Mouse (Mus musculus) lung, postnatal 0 days (tissue): ENCODE measurements around the gene Dao. TPM values are rescaled to one million over a fixed set of nuclear protein-coding genes. Genes with fewer than 3 reads are reported as not detected.

Source experiments
- ATAC-seq: fragments of 200-750 bp; cut with Nextera tagmentation; 2 replicates; pipeline ENCODE4 v1.8.0; 2017; ENCODE audit warnings: moderate library complexity
- DNase-seq: peaks from one replicate; pipeline ENCODE4 v3.0.0-alpha.2; 2016; ENCODE audit warnings: low spot score
- H3K27ac ChIP-seq: fragments of 300-500 bp; sonication (generic); 2 replicates; pipeline ENCODE4 v1.5.1; 2014; ENCODE audit warnings: antibody characterized with exemption, mild to moderate bottlenecking, low read length, mixed read lengths
- H3K27me3 ChIP-seq: fragments of 300-500 bp; sonication (generic); replicated peaks from 2 replicates; pipeline ENCODE4 v1.6.1; 2014; ENCODE audit warnings: low read length, mixed read lengths; ENCODE audit not compliant: insufficient read depth
- H3K36me3 ChIP-seq: fragments of 300-500 bp; sonication (generic); 2 replicates; pipeline ENCODE4 v1.6.1; 2014; ENCODE audit warnings: low read length, mixed read lengths; ENCODE audit not compliant: insufficient read depth
- H3K4me1 ChIP-seq: fragments of 300-500 bp; sonication (generic); 2 replicates; pipeline ENCODE4 v1.6.1; 2014; ENCODE audit warnings: antibody characterized with exemption, low read depth, low read length, mixed read lengths; ENCODE audit not compliant: insufficient read depth
- H3K4me2 ChIP-seq: fragments of 300-500 bp; sonication (generic); replicated peaks from 2 replicates; pipeline ENCODE4 v1.6.1; 2014; ENCODE audit warnings: low read depth, mild to moderate bottlenecking, low read length, moderate library complexity, mixed read lengths
- H3K4me3 ChIP-seq: fragments of 300-500 bp; sonication (generic); 2 replicates; pipeline ENCODE4 v1.5.1; 2014; ENCODE audit warnings: low read depth, low read length
- H3K9ac ChIP-seq: fragments of 300-500 bp; sonication (generic); replicated peaks from 2 replicates; pipeline ENCODE4 v1.6.1; 2014; ENCODE audit warnings: low read depth, mild to moderate bottlenecking
- H3K9me3 ChIP-seq: fragments of 300-500 bp; sonication (generic); 2 replicates; pipeline ENCODE4 v1.6.1; 2016; ENCODE audit warnings: low read length, mixed read lengths
- CTCF ChIP-seq: IDR thresholded peaks from 2 replicates; pipeline ENCODE4 v1.5.1; 2016; ENCODE audit warnings: antibody characterized with exemption, mild to moderate bottlenecking
- EP300 ChIP-seq: IDR thresholded peaks from 2 replicates; pipeline ENCODE4 v1.6.1; 2016; ENCODE audit warnings: antibody characterized with exemption, mild to moderate bottlenecking, control low read depth
- WGBS: fragments of 180-500 bp; shearing (Covaris S2); extraction: QIAGEN DNeasy Blood & Tissue Kit; methylation state at CpG from one replicate; pipeline ENCODE4 v1.1.7; 2014; 5-methylcytosine and 5-hydroxymethylcytosine counted together
- polyA plus RNA-seq: library from polyadenylated mRNA; unstranded; fragments of >200 nt; fragmentation: Nextera tagmentation; extraction: Ambion mirVana; gene quantifications from 2 replicates; pipeline ENCODE4 v1.2.1, GENCODE M21; 2015

The Dao gene
- polyA plus RNA-seq, 1 experiment from 2014 or later, result not detected

GRCm38 (mm10) chr5:113961776-113962175, 41.7 kb upstream of the Dao start:
- Histone ChIP-seq H3K9me3 (no peaks in the 10 kb centered on the region), H3K27ac (no peak overlapping the region), H3K36me3 (peaks cover 16% of the 10 kb centered on the region), H3K9ac (no peak overlapping the region), H3K27me3 (no peaks in the 10 kb centered on the region), H3K4me2 (no peak overlapping the region), H3K4me3 (no peak overlapping the region), H3K4me1 (no peaks in the 10 kb centered on the region)
- WGBS, result 41% methylated on average over 7 of the region's 7 CpGs
- ATAC-seq (peak; percentile 41), DNase-seq (no peak)
- no peak for TF ChIP-seq EP300

DNA sequence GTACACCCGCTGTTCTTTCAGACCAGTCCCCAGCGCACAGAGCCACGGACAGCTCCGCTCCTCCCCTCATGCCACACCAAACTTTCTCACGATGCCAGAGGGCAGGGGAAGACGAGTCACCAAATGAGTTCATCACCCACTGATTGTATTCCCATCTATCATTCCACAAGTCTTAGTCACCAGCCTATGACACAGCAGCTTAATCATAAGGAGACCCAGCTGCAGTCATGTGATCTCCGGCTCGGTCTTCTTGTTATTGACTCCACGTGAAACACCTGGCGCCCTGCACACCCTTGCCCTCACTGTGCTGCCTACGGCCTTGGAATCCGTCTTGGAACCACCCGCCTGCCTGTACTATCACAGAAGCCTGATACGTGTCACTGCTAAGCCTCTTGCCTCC, 38.5 kb upstream of the Dao start:
- no peak overlapping the region for H3K9ac ChIP-seq
- H3K4me3 ChIP-seq, result no peak overlapping the region
- no peaks in the 10 kb centered on the region for H3K4me1 ChIP-seq
- H3K9me3 ChIP-seq, result no peaks in the 10 kb centered on the region
- H3K36me3 ChIP-seq, result 0 out of 2 replicates have a peak, but pooled peaks cover 14% of the 10 kb centered on the region
- WGBS, result 82% methylated on average over 14 of the region's 14 CpGs
- no peak overlapping the region for H3K27ac ChIP-seq
- ATAC-seq (no peak), DNase-seq (no peak)
- H3K4me2 ChIP-seq, result no peak overlapping the region
- no peaks in the 10 kb centered on the region for H3K27me3 ChIP-seq
- TF ChIP-seq EP300 (no peak), CTCF (no peak)

- DNase-seq (no peak), ATAC-seq (no peak)
- H3K4me3 ChIP-seq, result no peak overlapping the region
- 90% methylated on average over 7 of the region's 7 CpGs for WGBS
- no peak overlapping the region for H3K9ac ChIP-seq
- TF ChIP-seq EP300, result no peak
- no peak for TF ChIP-seq CTCF
- H3K4me1 ChIP-seq, result no peaks in the 10 kb centered on the region
- 0 out of 2 replicates have a peak, but pooled peaks cover 14% of the 10 kb centered on the region for H3K36me3 ChIP-seq
- no peaks in the 10 kb centered on the region for H3K27me3 ChIP-seq
- no peaks in the 10 kb centered on the region for H3K9me3 ChIP-seq
- no peak overlapping the region for H3K4me2 ChIP-seq
- H3K27ac ChIP-seq, result no peak overlapping the region
These were observed 37.8 kb upstream of the Dao start for GRCm38 (mm10) chr5:113965659-113966185.

DNA sequence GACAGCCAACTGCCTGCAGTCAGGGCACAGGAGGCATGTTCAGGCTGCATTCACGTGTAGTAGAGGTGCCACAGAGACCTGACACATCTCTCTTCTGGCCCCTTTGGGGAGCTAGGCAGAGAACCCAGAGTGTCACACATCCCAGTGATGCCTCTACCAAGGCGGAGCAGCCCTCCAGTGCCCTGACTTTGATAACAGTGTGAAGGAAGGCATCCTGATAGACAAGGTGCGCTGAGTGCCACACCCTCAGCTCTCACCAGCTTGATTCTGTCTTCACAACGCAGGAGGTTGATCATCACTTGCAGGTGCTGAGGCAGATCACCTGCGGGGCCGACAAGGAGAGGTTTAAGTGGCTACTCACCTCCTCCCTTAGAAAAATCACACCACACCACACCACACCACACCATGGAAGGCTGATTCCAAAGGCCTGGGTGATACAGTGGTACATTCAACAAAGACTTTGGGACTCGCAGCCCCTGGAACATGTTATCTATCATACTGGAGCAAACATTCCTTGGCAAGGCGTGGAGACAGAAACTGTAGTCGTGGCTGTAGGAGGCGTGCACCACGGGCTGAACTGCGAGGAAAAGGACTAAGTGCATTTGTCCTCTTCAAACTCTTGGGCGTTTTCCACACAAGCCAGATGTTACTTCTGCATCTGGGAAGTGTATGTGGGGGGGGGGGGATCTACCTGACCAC, 36.9 kb upstream of the Dao start:
- Histone ChIP-seq H3K4me3 (no peak overlapping the region), H3K4me1 (no peaks in the 10 kb centered on the region), H3K9me3 (no peaks in the 10 kb centered on the region), H3K4me2 (no peak overlapping the region), H3K27me3 (no peaks in the 10 kb centered on the region), H3K27ac (peak overlapping the region; percentile 26; the same call in 1 of the 2 replicates), H3K9ac (no peak overlapping the region), H3K36me3 (0 out of 2 replicates have a peak, but pooled peaks cover 14% of the 10 kb centered on the region)
- DNase-seq, result no peak
- ATAC-seq, result peak; percentile 75
- TF ChIP-seq CTCF (no peak), EP300 (no peak)
- WGBS, result 66% methylated on average over 13 of the region's 13 CpGs

DNA sequence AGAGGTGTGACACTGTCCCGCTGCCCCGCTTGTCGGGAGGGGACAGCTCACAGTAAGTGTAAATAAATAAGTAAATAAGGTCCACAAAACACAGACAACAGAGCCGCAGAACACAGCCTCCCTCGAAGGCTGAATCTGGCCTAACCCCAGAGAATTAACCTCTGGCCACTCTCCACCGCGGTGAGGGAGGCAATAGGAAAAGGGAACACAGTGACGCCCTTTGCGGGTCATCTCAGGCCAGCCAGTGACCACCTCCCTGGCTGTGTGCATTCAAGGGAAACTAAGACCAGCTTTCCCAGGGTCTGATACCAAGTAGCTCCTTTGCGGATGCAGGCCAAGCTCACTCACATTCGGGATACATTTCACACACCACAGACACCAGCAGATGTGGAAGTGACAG, 35.1 kb upstream of the Dao start:
- H3K9ac ChIP-seq, result no peak overlapping the region
- H3K9me3 ChIP-seq, result no peaks in the 10 kb centered on the region
- no peak overlapping the region for H3K4me2 ChIP-seq
- H3K27ac ChIP-seq, result no peak overlapping the region
- no peak for DNase-seq
- WGBS, result 83% methylated on average over 11 of the region's 11 CpGs
- no peak overlapping the region for H3K4me3 ChIP-seq
- no peak for ATAC-seq
- peaks cover 3% of the 10 kb centered on the region; the same call in 1 of the 2 replicates for H3K4me1 ChIP-seq
- 0 out of 2 replicates have a peak, but pooled peaks cover 14% of the 10 kb centered on the region for H3K36me3 ChIP-seq
- TF ChIP-seq CTCF (no peak), EP300 (no peak)
- no peaks in the 10 kb centered on the region for H3K27me3 ChIP-seq

- H3K27ac ChIP-seq, result no peak overlapping the region
- H3K9ac ChIP-seq, result no peak overlapping the region
- no peaks in the 10 kb centered on the region for H3K27me3 ChIP-seq
- ATAC-seq (no peak), DNase-seq (no peak)
- H3K4me1 ChIP-seq, result peaks cover 30% of the 10 kb centered on the region
- H3K36me3 ChIP-seq, result 0 out of 2 replicates have a peak, but pooled peaks cover 7% of the 10 kb centered on the region
- TF ChIP-seq CTCF (no peak), EP300 (no peak)
- no peak overlapping the region for H3K4me3 ChIP-seq
- no peak overlapping the region for H3K4me2 ChIP-seq
- WGBS, result 76% methylated on average over 10 of the region's 10 CpGs
- no peaks in the 10 kb centered on the region for H3K9me3 ChIP-seq
These were observed 32.0 kb upstream of the Dao start for GRCm38 (mm10) chr5:113971434-113971960.
